Mouse (Mus musculus) spleen, adult 2 months (tissue): ENCODE measurements around the gene Il1rap.

Experiments
- CTCF ChIP-seq: fragments of 200-500 bp; IDR thresholded peaks from 2 replicates; pipeline ENCODE4 v1.5.1; 2011; ENCODE audit warnings: mild to moderate bottlenecking, inconsistent platforms; ENCODE audit not compliant: insufficient read depth, insufficient read length, insufficient replicate concordance; ENCODE audit errors: extremely low read depth
- POLR2A ChIP-seq: fragments of 200-500 bp; IDR thresholded peaks from 2 replicates; pipeline ENCODE4 v1.6.1; 2011; ENCODE audit warnings: low read depth, low read length, inconsistent platforms

GRCm38 (mm10) chr16:26546879-26547206 lies 34.7 kb upstream of the Il1rap start:
- no peak for TF ChIP-seq POLR2A
- TF ChIP-seq CTCF: no peak
